Comparison of ENCODE assay signal across 21 mouse cellular contexts in the genomic region with DNA sequence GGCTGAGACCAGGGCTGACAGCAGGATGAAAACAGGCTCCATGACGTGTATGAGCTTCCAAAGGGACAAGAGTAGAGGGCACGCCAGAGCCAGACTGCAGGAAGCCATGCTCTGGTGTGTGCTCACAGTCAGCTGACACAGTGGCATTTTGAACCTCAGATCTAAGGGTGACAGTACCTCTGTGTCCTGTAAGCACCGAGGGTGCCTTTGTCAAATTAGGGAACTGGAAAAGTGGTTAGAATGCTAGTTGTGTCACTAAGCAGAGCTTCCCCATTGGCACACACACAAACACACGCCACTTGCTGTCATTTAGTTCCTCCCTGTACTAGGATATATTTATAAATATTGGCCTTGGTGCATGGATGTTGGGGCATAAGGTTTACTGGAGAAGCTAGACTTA.
DNase-seq lines count a peak whose midpoint lies in the region; ATAC-seq lines count a peak whose summit lies in the region.
"Had no signal": no experiment of that assay in that cellular context is flagged by ENCODE, and none has a peak within 500 bp of the region (broad histone marks: within the 10 kb centered on the region; RNA-seq: fewer than 3 reads in every experiment).

No protein-coding gene starts in this region.

- H3K4me1 ChIP-seq in midbrain, embryonic 15.5 days: no peaks in the 10 kb centered on the region
- 0 out of 2 replicates have a peak, but pooled peaks cover 3% of the 10 kb centered on the region for H3K4me1 ChIP-seq in midbrain, embryonic 13.5 days (replicated peaks)
- H3K4me1 ChIP-seq in megakaryocyte, embryonic 14.5 days: no peaks in the 10 kb centered on the region
- H3K4me1 ChIP-seq in forebrain, embryonic 15.5 days: 0 out of 2 replicates have a peak, but pooled peaks cover 4% of the 10 kb centered on the region
- H3K4me1 ChIP-seq: embryonic facial prominence, embryonic 12.5 days; heart, embryonic 15.5 days; hindbrain, embryonic 10.5 days had no signal

- ATAC-seq in midbrain, embryonic 15.5 days (replicated peaks): 0 out of 2 replicates have a peak, but pooled peaks have one; percentile 15
- ATAC-seq in midbrain, embryonic 13.5 days: no peak
- peak; percentile 94 for ATAC-seq in common myeloid progenitor, adult 5-6 weeks (replicated peaks; ENCODE audit: low read depth, poor library complexity, severe bottlenecking)
- ATAC-seq in forebrain, embryonic 15.5 days (replicated peaks): no peak
- ATAC-seq: forebrain, embryonic 16.5 days had no signal

- H3K27me3 ChIP-seq in midbrain, embryonic 15.5 days (replicated peaks): no peaks in the 10 kb centered on the region
- no peaks in the 10 kb centered on the region for H3K27me3 ChIP-seq in midbrain, embryonic 13.5 days
- no peaks in the 10 kb centered on the region for H3K27me3 ChIP-seq in megakaryocyte, embryonic 14.5 days (replicated peaks)
- H3K27me3 ChIP-seq in splenic B cell, adult 2 months (ENCODE audit: control insufficient read depth, insufficient read depth, low read length, poor library complexity, severe bottlenecking): no peaks in the 10 kb centered on the region
- no peaks in the 10 kb centered on the region for H3K27me3 ChIP-seq in forebrain, embryonic 15.5 days
- H3K27me3 ChIP-seq: embryonic facial prominence, embryonic 12.5 days; heart, embryonic 15.5 days had no signal

- no peak overlapping the region for H3K27ac ChIP-seq in midbrain, embryonic 15.5 days
- no peak overlapping the region for H3K27ac ChIP-seq in midbrain, embryonic 13.5 days
- no peak overlapping the region for H3K27ac ChIP-seq in forebrain, embryonic 15.5 days (replicated peaks)
- H3K27ac ChIP-seq: embryonic facial prominence, embryonic 12.5 days; heart, adult 2 months; heart, embryonic 15.5 days; hindbrain, embryonic 10.5 days; hindbrain, embryonic 14.5 days had no signal

- no peak overlapping the region for H3K9ac ChIP-seq in midbrain, embryonic 15.5 days
- no peak overlapping the region for H3K9ac ChIP-seq in midbrain, embryonic 13.5 days (replicated peaks)
- H3K9ac ChIP-seq in forebrain, embryonic 15.5 days (replicated peaks): no peak overlapping the region
- H3K9ac ChIP-seq: embryonic facial prominence, embryonic 12.5 days; heart, embryonic 15.5 days; hindbrain, embryonic 14.5 days had no signal

- H3K4me2 ChIP-seq in midbrain, embryonic 15.5 days: no peak overlapping the region
- no peak overlapping the region for H3K4me2 ChIP-seq in midbrain, embryonic 13.5 days (replicated peaks)
- H3K4me2 ChIP-seq in forebrain, embryonic 15.5 days (replicated peaks): no peak overlapping the region
- H3K4me2 ChIP-seq: embryonic facial prominence, embryonic 12.5 days; heart, embryonic 11.5 days; heart, embryonic 15.5 days; hindbrain, embryonic 14.5 days had no signal

- H3K9me3 ChIP-seq in midbrain, embryonic 15.5 days: no peaks in the 10 kb centered on the region
- H3K9me3 ChIP-seq in midbrain, embryonic 13.5 days: no peaks in the 10 kb centered on the region
- peaks cover 4% of the 10 kb centered on the region; the same call in 1 of the 2 replicates for H3K9me3 ChIP-seq in megakaryocyte, embryonic 14.5 days
- no peaks in the 10 kb centered on the region for H3K9me3 ChIP-seq in forebrain, embryonic 15.5 days
- H3K9me3 ChIP-seq: embryonic facial prominence, embryonic 12.5 days; heart, embryonic 15.5 days; hindbrain, embryonic 10.5 days had no signal

- H3K4me3 ChIP-seq in midbrain, embryonic 15.5 days: no peak overlapping the region
- no peak overlapping the region for H3K4me3 ChIP-seq in midbrain, embryonic 13.5 days (replicated peaks)
- peak overlapping the region; percentile 34 for H3K4me3 ChIP-seq in megakaryocyte, embryonic 14.5 days (replicated peaks)
- no peak overlapping the region for H3K4me3 ChIP-seq in forebrain, embryonic 15.5 days
- H3K4me3 ChIP-seq: embryonic facial prominence, embryonic 12.5 days; heart, adult 2 months; heart, embryonic 15.5 days; hindbrain, embryonic 10.5 days had no signal

- DNase-seq in splenic B cell, adult 2 months (ENCODE audit: low read depth, low spot score): peak; percentile 8
- DNase-seq in urinary bladder, postnatal 14 days (ENCODE audit: low spot score): no peak
- no peak for DNase-seq in right cerebral cortex, postnatal 36 days (ENCODE audit: low spot score in 2 of 2)
- DNase-seq: adrenal gland, adult 8-10 months; adrenal gland, postnatal 36 days; cerebellum, adult 2 months; cerebellum, postnatal 10 days; gastrocnemius, postnatal 10 days; heart, adult 2 months; heart, postnatal 14 days had no signal

- no peaks in the 10 kb centered on the region for H3K36me3 ChIP-seq in midbrain, embryonic 15.5 days (replicated peaks)
- no peaks in the 10 kb centered on the region for H3K36me3 ChIP-seq in midbrain, embryonic 13.5 days
- H3K36me3 ChIP-seq in megakaryocyte, embryonic 14.5 days (replicated peaks; ENCODE audit: low read length): no peaks in the 10 kb centered on the region
- H3K36me3 ChIP-seq in splenic B cell, adult 2 months (ENCODE audit: control insufficient read depth, insufficient read depth, low read length, poor library complexity, severe bottlenecking): no peaks in the 10 kb centered on the region
- H3K36me3 ChIP-seq in forebrain, embryonic 15.5 days: no peaks in the 10 kb centered on the region
- H3K36me3 ChIP-seq: embryonic facial prominence, embryonic 12.5 days; heart, embryonic 15.5 days; hindbrain, embryonic 10.5 days had no signal

- 78% methylated on average over 4 of the region's 4 CpGs for WGBS in midbrain, embryonic 15.5 days
- 79% methylated on average over 4 of the region's 4 CpGs for WGBS in midbrain, embryonic 13.5 days
- 77% methylated on average over 4 of the region's 4 CpGs for WGBS in forebrain, embryonic 15.5 days

Comparison
In these comparisons a context has a peak if more than half of its experiments do, and no peak if none do; other contexts are left out.
1. ATAC-seq: peak in midbrain, embryonic 15.5 days (single experiment) and common myeloid progenitor, adult 5-6 weeks (single experiment); none in midbrain, embryonic 13.5 days (single experiment) and forebrain, embryonic 15.5 days (single experiment).